Mouse (Mus musculus) c-Kit-positive CD71-negative TER-119-negative erythroid progenitor cells, embryonic 14.5 days (primary cell): ENCODE data around the gene Igf2r.

ENCODE experiments used
- DNase-seq: peaks from one replicate; pipeline ENCODE4 v3.0.0-alpha.2; 2013; ENCODE audit warnings: low read depth

The Igf2r gene

DNA sequence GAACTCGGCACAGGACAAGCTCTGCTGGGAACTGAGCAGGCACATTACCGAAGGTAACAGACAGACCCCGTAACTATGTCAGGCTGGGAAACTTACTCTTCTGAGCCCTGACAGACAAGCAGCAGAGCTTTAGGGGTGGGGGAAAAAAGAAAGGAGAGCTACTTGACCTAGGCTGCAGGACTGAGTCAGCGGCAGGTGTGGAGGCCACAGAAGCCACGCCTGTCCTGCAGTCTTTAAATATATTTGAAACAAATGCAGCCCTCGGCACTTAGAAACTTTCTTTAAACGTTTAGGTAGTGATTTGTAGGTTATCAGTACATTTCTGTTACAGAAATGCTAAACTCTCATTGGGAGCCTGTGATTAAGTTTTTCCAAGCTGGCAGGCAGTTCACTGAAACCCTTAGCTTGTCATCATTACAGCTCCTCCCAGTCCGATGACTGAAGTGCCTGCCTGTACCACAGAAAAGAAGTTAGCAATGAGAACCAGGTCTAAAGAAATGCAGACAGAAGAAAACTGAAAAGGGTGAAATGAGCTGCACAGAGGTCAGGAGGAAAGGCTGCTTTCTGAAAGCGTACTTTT, 18.8 kb downstream of the Igf2r start:
- no peak for DNase-seq

DNA sequence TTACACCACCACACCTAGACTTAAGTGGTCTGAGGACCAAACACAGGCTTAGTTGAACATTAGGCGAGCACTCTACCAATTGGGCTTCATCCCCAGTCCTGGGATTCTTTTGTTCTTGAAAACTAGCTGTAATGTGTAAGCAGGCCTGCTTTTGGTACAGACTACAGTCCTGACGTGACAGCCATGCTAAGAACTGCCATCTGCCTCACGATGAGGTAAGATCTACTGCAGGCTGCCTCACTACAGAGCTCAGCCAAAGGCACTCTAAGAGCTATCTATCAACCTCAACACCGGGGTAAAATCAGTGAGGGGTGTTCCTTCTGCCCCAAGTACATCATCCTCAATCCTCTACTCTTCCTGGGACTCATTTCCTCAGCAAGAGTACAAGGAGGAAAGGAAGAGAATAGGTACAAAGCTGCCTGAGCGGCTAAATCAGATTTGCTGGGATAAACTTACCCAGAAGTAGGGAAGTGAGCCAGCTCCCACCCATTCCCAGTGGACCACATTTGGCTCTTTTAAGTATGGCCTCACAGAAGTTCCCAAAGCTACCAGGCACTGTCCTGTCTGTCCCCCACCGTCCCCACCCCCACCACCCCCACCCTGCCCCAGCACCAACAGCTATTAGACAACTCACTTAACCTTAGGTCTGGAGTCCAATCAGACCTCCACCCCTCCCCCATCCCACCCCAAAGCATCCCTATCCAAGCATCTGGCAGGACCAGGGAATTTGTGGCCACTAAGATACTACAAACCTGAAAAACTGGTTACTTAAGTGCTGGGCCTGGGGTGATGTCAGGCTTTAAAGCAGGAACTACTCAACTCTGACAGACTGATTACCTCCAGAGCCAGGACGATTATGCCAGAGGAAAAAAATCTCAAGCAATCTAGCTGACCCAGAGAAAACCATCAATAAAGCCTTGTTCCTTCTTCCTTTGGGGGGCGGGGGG, 19.8 kb downstream of the Igf2r start:
- DNase-seq, result no peak

DNA sequence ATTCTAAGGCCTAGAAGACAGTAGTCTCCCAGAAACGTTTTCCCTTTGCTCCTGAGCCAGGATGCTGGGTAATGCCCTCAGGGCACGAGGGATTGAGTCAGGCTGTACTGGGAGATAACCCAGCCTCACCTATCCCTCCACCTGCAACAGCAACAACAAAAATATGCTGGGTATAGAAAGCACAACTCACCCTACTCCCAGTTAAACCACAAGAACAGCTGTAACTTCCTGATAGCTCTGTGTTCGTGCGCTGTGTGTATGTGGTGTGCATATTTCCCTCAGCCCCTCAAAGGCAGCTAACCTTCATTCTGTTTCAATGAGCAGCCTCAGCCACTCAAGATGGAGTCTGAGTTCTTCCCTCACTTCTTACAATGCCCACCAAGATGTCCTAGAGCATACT, 23.7 kb downstream of the Igf2r start:
- no peak for DNase-seq

DNA sequence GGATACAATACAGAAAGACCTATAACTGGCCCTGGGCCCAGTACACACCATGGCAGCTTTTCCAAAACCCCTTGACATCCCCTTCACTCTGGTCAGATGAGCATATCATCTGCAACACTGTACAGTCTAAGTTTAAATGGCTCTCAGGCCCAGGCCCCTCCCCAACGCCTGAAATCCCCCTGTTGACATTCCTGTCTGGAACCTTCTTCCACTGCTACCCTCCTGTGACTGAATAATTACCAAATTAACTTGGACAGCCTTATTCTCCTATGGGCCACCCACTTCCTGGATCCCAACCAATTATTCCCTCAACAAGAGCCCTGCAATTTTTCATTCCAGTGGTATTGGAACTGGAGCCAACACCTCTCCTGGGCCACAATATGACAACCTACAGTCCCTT, 25.4 kb downstream of the Igf2r start:
- no peak for DNase-seq

DNA sequence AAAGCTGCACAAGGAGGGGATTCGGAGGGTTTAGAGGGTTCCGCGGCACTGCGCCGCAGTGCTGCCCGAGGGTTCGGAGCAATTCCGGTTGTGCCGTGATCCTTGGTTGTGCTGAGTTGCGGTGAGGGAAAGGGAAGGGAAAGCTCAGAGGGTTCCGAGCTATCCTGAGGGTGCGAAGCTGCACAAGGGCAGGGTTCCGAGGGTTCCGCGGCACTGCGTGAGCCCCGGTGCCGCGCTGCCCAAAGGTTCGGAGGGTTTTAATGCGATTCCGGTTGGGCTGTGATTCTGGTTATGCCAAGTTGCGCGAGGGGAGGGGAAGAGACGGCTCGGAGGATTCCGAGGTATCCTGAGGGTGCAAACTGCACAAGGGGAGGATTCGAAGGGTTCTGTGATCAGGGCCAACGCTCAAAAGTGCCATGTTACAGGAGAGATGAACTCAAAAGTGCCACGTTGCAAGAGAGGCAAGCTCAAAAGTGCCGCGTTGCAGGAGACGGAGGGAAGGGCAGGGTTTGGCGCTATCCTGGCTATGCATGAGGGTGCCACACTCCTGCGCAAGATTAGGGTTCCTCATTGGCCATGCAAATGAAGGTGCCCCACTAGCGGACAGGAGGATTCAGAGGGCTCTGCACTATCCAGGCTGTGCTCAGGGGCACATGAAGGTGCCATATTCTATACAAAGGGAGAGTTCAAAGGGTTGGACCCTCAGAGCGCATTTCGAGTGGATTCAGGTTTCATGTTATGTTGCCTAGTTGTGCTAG, 27.1 kb downstream of the Igf2r start:
- DNase-seq, result no peak

DNA sequence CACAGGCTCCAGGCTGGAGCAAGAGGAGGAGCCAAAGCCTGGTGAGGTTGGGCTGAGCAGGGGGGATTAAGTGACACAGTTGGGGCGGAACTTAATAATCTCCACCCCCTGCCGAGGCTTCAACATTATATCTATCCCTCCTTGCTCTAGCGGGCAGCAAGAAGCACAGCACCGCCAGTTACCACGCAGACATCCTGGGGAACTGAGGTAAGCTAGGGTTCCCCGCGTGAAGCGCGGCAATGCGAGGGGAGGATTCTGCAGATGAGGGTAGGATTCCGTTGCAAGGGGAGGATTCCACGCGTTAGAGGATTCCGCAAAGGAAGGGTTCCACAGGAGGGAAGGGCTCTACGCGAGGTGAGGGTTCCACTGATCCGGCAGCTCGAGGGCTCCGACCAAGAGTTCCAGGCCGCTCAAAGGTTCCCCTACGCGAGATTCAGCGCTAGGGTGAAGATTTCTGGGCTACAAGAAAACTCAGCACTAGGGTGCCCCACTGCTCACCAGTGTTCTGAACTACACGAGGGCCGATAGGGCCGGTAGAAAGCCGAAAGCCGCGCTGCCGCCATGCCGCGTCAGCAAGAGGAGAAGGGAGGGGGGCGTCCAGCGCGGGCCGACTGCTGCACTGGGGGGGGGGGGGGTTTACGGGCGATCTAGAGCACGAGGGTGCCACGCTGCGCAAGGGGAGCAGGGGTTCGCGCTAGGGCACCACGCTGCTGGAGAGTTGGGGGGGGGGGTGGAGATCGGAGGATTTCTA, 28.1 kb downstream of the Igf2r start:
- DNase-seq, result no peak

DNA sequence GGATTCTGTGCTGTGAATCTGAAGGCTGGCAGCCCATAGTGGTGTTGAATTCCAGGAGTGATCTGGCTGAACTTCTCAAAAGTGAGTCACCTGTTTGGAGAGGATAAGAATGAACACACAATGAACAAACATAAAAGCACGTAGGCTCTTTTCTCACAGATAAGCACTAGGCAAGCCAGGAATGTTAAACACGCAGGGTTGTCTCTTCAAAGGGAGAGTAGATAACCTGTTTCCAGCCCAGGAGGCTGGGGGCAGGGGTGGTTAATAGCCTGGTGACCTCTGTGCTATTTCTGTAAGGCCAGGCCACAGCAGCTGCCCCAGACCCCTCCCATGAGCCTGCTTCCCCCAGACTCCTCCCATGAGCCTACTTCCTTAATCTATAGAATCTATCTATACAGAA, 29.1 kb downstream of the Igf2r start:
- no peak for DNase-seq

DNA sequence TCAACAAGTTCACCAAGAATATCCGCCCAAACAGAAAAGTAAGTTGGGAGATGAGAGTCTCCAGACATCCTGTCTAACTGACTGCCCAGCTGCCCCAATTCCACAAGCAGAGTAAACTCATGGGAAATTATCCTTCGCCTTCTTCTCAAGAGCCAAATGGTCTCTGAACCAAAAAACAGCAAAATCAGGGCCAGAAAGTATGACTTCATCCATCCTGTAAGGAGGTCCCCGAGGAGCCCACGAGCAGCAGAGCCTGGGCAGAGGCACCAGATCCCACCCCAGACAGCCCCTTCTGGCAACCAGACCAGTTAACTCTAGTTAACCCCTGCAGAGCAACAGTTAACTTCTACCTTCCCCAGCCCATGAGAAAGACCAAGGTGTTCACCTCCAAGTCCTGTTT, 29.9 kb downstream of the Igf2r start:
- DNase-seq, result no peak

DNA sequence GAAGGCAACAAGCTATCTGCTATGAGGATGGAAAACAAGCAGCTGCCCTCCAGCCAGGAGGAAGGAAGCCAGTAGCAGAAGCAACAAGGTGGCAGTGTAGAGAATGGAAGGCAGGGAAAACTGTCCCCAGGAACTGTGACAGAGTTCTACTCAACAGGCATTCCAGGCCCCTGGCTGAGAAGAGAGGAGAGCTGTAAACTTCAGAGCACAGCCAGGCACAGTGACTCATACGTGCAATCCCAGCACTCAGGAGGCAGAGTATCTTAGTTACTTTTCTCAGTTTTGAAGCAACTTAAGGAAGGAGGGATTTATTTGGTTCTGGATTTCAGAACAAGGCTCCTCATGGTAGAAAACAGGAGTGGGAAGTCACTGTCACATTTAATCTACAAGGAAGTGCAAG, 31.5 kb downstream of the Igf2r start:
- DNase-seq, result no peak

DNA sequence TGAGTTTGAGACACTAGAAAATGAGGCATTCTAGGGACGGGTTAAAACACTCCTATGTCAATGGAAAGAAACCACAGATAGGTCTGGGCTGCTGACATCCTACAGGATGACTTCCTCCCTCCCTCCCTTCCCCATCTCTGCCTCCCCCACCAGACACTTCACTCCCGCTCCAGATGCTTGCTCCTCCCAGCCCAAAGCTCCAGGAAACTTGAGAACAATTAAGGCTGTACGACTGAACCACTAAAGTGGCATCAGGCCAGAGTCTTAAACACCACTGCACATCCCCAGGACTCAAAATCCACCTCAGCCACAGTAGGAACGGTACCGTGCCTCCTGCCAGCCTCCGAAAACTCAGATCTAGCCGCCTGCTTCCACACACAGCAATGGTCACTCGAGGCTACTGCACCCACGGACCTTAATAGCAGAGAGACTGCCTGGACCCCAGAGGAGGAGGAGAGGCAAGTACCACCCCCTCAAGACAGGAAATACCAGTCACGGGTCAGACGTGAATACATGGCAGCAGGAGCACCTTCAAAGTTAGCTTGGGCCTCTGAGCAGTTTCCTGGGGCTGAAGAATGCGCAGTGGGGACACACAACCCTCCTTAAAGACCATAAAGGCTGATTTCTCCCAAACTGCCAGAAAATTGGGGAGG, 35.1 kb downstream of the Igf2r start:
- no peak for DNase-seq

DNA sequence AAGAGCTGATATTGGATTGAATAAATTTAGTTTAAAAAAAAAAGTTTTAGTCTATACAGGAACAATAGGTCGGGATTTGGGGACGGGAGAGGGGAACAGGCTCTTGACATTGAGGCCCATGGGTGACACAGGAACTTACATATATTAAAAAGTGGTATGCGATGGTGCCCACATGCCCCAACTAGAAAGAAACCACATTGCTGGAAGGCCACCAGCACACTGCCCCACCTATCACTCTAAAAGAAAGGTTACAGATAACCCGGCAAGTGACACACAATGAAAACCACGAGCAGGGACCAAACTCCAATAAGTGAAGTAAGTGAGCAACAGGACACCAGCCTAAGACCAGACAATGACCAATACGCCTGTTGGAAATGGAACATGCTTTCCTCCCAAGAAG, 36.3 kb downstream of the Igf2r start:
- DNase-seq, result no peak

DNA sequence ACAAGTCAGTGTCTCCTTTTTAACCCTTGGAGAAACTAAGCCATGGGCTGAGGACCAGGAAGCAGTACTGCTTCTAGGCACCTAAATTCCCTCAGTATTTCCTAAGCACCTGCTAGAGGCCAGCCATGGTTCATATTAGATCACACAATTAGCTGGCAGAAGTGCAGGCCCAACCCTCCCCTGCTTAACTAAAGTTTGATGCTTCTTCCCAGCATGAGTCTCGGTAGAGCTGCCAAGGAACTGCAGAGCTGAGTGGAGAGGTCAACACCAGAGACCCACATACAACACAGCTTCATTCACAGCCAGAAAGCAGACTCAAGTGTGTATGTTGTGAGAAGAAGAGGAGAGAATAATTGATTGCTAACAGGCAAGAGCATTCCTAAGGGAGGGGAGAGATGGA, 40.9 kb downstream of the Igf2r start:
- no peak for DNase-seq

DNA sequence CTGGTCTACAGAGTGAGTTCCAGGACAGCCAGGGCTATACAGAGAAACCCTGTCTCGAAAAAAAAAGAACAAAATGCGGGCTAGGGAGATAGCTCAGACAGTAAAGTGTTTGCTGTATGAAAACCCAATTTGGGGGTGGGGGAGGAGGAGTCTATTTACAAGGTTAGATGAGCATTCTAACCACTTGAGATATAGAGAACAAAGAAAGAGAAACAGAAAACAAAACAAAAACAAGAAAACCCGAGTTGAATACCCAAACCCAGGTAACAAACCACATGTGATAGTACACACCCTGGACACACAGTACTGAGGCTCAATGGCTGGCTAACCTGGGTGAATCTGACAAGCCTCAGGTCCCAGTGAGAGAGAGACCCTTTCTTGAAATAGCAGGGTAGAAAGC, 41.7 kb downstream of the Igf2r start:
- DNase-seq, result no peak

DNA sequence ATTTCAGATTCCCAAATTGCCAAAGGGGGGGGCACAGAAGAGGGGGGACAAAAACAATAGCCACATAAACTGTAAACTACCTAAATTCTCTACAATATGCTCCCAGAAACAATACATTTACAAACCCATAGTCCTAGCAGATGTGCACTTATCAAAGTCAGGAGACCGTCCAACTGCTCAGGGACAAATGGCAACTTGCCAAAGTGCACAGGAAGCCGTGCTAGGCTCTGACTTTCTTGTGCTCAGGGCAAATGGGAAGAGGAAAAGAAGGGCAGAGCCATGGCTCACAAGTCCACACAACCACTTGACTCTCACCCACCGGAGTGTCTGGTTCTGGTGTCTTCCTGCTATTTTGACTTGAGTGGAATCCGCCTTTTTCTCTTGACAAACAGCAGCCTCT, 43.6 kb downstream of the Igf2r start:
- no peak for DNase-seq

DNA sequence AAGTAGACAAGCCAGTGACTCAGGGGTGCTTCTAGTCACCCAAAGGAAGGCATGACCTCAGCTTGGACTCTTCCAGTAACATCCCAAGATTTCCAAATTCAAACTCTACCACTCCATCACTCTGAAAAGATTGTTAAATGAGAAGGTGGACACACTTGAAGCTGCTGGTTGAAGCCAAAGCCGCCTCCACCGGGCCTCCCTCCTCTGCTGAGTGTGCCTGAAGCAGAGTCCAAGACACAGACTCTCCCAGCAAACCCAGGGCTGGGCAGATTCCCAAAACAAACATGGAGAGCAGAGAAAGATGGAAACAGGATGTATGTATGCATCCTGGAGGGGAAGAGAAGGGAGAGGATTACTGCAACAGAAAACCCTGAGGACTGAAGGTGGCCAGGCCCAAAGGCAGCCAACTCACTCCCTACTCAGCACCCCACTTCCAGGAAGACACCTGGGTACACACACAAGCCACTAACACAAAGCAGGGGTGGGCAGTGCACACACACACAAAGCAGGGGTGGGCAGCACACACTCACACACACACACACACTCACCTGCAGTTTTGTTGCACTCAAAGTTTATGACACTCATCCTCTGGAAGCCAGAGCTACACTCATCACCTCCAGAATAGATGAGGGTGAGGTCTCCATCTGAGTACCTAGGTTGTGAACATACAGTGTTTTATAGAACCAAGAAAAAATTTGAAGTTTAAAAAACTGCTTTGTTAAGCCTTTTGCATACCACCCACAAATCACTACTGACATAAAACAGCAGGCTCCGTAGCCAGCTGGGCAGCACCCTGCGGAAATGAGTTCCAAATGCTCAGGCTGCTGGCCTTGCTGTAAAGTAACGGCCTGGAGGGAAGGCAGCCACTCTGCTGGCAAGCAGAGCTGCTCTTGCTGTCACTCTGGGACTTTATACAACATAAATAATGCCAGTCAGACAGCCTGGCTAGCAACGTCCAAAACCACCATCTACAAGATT, 44.4 kb downstream of the Igf2r start:
- no peak for DNase-seq

DNA sequence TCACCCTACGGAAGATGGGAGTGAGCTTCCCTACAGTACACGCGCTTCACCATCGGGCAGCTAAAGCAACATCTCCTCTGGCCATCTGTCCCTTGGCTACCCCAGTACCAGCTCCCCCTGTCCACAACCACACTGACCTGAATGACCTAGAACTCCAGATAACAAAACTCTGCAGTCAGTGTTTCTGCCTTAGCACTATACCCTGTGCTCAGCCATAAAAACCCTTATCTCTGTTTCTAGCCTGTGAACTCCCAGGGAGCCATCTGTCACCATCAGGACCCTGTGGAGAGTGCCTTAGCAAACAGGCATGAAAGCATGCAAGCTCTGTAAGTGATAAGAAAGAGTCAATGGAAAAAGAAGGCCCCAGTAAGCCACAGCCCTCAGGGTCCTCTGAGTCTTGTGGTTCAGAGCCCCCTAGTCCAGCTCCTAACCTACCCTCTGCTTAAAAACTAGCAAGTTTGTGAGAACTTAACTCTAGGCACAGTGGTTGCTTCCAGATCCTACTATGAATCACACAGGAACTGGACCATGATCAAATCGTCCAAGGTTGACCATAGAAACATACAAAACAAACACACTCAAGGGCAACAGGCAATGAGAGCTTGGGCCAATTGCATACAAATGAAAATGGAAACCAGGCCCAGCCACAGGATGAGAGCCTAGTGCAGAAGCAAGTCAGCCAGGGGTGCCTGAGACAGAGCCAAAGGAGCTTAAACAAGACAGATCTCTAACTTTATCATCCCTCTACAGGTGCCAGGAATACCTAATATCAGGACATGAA, 45.3 kb downstream of the Igf2r start:
- no peak for DNase-seq

DNA sequence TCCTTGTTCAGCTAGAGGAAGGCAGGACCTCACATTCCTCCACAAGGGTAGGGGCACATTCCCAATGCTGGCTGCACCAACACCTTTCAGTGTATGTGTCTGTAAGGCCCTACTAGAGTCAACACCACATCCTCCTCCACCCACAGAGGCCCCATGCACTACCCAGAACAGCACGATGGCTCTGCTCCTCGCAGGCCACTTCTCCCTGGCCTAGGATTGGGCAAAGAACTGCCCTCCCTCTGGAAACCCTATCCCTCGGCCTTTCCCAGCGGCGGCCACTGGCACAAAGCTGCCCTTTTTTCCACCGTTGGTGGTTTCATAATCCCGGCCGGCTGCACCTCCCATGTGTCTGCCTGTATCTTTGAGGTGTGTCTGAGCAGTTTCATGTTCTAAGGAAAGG, 46.8 kb downstream of the Igf2r start:
- DNase-seq, result no peak

DNA sequence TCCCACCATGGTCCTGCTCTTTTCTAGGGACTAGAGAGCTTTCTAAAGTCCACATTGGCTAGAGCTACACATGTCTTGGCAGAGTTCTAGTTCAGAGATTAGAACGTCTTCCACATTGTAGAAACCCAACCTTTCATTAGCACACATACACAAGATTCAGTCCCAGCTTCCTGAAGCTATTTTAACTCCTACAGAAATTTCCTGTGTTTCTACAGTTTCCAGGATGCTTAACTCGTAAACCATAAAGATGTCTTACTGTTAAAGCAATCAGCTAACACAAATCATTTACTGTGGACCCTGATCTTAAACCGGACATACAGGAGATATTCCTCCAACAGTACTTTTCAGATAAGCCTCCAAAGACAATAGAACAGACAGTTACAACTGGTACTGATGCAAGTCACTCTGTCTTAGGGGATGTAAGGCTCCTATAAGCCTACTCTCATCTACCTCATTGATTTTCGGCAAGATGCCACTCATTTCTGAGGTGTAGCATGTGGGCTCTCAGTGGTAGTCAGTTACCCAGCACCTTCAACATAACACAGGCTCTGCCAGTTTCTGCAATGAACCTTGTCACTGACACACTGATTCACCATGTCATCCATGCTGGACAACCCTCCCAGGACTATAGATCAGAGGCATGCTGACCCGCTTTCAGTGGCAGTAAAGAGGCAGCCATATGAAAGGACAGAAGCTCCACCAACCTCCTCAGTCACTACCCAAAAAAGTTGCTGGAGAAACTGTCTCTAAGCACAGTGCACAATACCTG, 48.2 kb downstream of the Igf2r start:
- no peak for DNase-seq

DNA sequence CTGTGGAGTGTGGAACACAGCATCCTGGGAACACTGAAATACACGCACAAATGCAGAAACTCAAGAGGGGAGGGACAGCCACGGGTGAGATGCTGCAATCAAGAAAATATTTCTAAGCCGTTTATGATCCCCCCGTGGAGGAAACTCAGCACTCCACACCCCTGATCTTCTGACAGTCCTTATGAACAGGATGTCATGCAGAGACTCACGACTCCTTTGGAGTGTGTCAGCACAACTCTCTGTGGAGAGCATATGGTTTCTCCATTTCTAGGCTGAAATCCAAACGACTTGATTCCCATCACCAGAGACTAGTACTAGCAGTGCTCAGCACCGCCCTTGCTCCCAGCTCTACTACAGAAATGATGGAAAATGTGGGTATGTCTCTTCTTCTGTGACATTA, 51.2 kb downstream of the Igf2r start:
- no peak for DNase-seq
